Mouse (Mus musculus): ENCODE data around the gene Sytl2. TPM values are rescaled to one million over a fixed set of nuclear protein-coding genes. Genes with fewer than 3 reads are reported as not detected.

Sytl2 gene
- 21.9 TPM for polyA plus RNA-seq (2012; fragmentation: generic; extraction: Trizol)
- long read RNA-seq, experiment 1, partial matches to known transcripts, result 1 of 9 reads
- long read RNA-seq, experiment 1, other reads (novel, unspliced or antisense), result 8 of 9 reads
- long read RNA-seq, experiment 2, full-length matches to known transcripts, result 1 of 70 reads
- long read RNA-seq, experiment 2, partial matches to known transcripts, result 4 of 70 reads
- long read RNA-seq, experiment 2, other reads (novel, unspliced or antisense), result 65 of 70 reads

DNA sequence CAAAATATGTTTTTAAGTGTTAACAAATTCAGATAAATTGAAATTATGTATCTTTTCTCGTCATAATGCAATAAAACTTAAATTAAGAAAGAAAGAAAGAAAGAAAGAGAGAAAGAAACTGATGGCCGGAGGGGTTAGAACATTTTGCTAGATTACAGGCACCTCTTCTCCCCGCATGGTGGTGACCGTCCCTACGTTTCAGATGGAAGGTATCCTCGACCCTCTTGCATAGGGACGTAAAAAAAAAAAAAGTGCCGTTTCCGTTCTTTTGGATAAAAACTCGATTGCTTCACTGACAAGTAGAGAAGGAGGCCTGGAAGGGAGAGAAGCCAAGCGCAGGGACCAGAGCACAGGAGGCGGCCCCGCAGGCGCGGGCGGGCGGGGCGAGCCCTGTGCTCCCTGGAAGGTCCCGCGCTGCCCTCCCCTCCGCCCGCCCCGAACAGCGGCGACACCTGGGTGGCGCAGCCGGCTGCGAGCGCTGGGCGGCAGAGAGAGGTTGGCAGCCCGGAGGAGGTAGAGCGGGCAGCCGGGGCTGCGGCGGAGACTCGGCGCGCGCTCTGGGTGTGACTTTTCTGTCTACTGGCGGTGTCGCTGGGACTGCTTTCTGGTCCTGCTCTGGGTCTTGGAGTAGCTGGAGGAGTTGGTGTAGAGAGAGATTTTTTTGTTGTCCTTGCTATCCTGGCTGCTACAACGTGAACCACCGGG lies at the start of gene Sytl2:
Sytl2 (plus strand) TSS at position 311 of the 705 bp plus-strand sequence.
- Histone ChIP-seq H3ac (ENCODE audit: control insufficient read depth, insufficient read length, low read depth) (peak within 1 kb of the TSS; percentile 85), H3K27me3 (ENCODE audit: control insufficient read depth, insufficient read depth, insufficient read length) (no peaks in the 10 kb centered on the region), H3K36me3 (ENCODE audit: control insufficient read depth, insufficient read depth) (no peaks in the 10 kb centered on the region), H3K79me3 (ENCODE audit: low read depth) (peaks cover 10% of the 10 kb centered on the region), H3K79me2 (ENCODE audit: control insufficient read depth, insufficient read depth) (peaks cover 16% of the 10 kb centered on the region), H3K4me3 (ENCODE audit: insufficient read depth, poor library complexity, severe bottlenecking) (peak within 1 kb of the TSS; percentile 42)
- TF ChIP-seq MAX (IDR thresholded peaks at IDR 0.05), result no peak
- TF ChIP-seq MYOD1 (IDR thresholded peaks at IDR 0.05; ENCODE audit: control insufficient read depth, insufficient read length, low read depth), result no peak
- TF ChIP-seq CEBPB (IDR thresholded peaks at IDR 0.05; ENCODE audit: low read depth), result no peak
- TF ChIP-seq FOSL1 (IDR thresholded peaks at IDR 0.05; ENCODE audit: insufficient read depth, low read length, poor library complexity, severe bottlenecking), result no peak
- no peak for TF ChIP-seq CTCF (IDR thresholded peaks at IDR 0.05; ENCODE audit: control insufficient read depth, insufficient read depth, insufficient read length)
- no peak for TF ChIP-seq USF1 (IDR thresholded peaks at IDR 0.05; ENCODE audit: low read depth)
- TF ChIP-seq MYOG (IDR thresholded peaks at IDR 0.05; ENCODE audit: control insufficient read depth, extremely low read depth, insufficient read length), result no peak

DNA sequence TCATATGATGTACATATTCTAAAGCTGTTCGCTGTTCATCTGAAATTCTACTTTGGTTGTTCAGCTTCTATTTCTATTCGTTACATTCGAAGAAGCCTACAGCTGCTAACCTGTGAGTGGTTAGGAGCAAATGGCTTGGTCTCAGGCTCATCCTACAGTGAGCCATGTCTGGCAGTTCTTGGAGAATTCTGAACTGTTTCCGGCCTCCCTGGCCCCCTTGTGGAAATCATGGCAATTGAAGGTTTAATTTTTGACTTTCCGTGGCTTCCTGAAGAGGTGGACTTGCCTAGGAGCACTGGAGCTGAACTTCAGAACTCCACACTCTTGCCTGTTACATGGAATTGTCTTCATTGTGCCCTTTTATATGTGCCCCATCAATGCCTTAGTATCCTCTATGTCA lies 49.1 kb upstream of the Sytl2 start:
- Histone ChIP-seq H3K79me2 (ENCODE audit: control insufficient read depth, insufficient read depth) (no peaks in the 10 kb centered on the region), H3K27me3 (ENCODE audit: control insufficient read depth, insufficient read depth, insufficient read length) (no peaks in the 10 kb centered on the region), H3K4me3 (ENCODE audit: insufficient read depth, poor library complexity, severe bottlenecking) (no peak overlapping the region), H3K36me3 (ENCODE audit: control insufficient read depth, insufficient read depth) (no peaks in the 10 kb centered on the region), H3K79me3 (ENCODE audit: low read depth) (no peaks in the 10 kb centered on the region), H3ac (ENCODE audit: control insufficient read depth, insufficient read length, low read depth) (no peak overlapping the region)
- TF ChIP-seq CTCF (IDR thresholded peaks at IDR 0.05; ENCODE audit: control insufficient read depth, insufficient read depth, insufficient read length) (no peak), MYOG (IDR thresholded peaks at IDR 0.05; ENCODE audit: control insufficient read depth, extremely low read depth, insufficient read length) (no peak), MYOD1 (IDR thresholded peaks at IDR 0.05; ENCODE audit: control insufficient read depth, insufficient read length, low read depth) (no peak)

DNA sequence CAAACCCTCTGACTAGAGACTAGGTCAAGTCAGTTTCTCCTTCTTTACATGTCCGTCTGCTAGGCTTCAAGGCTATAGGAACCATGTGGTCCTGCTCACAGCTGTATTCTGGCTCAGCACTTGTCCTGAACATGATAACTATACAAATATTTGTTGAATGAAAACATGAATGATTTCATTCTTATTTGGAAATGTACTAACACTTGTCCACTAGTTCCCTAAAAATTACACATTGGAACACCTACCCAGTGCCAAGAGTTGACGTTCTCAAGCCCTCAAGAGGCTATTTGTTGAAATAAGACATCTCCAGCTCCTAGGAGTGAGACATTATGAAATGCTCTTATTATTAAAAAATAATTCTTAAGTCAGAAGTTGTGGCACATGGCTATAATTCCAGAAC lies 43.4 kb upstream of the Sytl2 start:
- Histone ChIP-seq H3K79me2 (ENCODE audit: control insufficient read depth, insufficient read depth) (no peaks in the 10 kb centered on the region), H3K27me3 (ENCODE audit: control insufficient read depth, insufficient read depth, insufficient read length) (no peaks in the 10 kb centered on the region), H3K36me3 (ENCODE audit: control insufficient read depth, insufficient read depth) (no peaks in the 10 kb centered on the region), H3ac (ENCODE audit: control insufficient read depth, insufficient read length, low read depth) (no peak overlapping the region), H3K79me3 (ENCODE audit: low read depth) (no peaks in the 10 kb centered on the region), H3K4me3 (ENCODE audit: insufficient read depth, poor library complexity, severe bottlenecking) (no peak overlapping the region)
- no peak for TF ChIP-seq USF1 (IDR thresholded peaks at IDR 0.05; ENCODE audit: low read depth)
- no peak for TF ChIP-seq FOSL1 (IDR thresholded peaks at IDR 0.05; ENCODE audit: insufficient read depth, low read length, poor library complexity, severe bottlenecking)

DNA sequence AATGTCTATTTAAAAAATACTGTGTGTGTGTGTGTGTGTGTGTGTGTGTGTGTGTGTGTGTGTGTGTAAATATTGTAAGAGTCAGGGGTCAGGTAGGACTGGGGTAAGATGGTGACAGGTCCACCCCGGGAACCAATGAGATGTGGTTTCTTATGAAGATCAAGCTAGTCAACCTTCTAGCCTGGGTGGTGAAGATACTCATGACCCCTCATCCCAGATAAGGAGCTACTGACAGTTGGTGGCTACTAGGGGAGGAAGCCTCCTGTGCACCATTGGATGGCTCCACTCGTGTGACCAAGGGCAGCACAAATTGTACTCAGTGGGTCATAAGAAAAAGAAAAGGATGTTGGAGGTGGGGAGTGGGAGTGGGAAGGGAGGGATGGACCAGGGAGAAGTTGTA lies 42.2 kb upstream of the Sytl2 start:
- Histone ChIP-seq H3K79me3 (ENCODE audit: low read depth) (no peaks in the 10 kb centered on the region), H3K27me3 (ENCODE audit: control insufficient read depth, insufficient read depth, insufficient read length) (no peaks in the 10 kb centered on the region), H3K79me2 (ENCODE audit: control insufficient read depth, insufficient read depth) (no peaks in the 10 kb centered on the region), H3ac (ENCODE audit: control insufficient read depth, insufficient read length, low read depth) (no peak overlapping the region), H3K36me3 (ENCODE audit: control insufficient read depth, insufficient read depth) (no peaks in the 10 kb centered on the region), H3K4me3 (ENCODE audit: insufficient read depth, poor library complexity, severe bottlenecking) (no peak overlapping the region)
- TF ChIP-seq FOSL1 (IDR thresholded peaks at IDR 0.05; ENCODE audit: insufficient read depth, low read length, poor library complexity, severe bottlenecking), result no peak
- no peak for TF ChIP-seq CTCF (IDR thresholded peaks at IDR 0.05; ENCODE audit: control insufficient read depth, insufficient read depth, insufficient read length)
- TF ChIP-seq MYOG (IDR thresholded peaks at IDR 0.05; ENCODE audit: control insufficient read depth, extremely low read depth, insufficient read length), result no peak
- TF ChIP-seq USF1 (IDR thresholded peaks at IDR 0.05; ENCODE audit: low read depth), result no peak
- TF ChIP-seq MYOD1 (IDR thresholded peaks at IDR 0.05; ENCODE audit: control insufficient read depth, insufficient read length, low read depth), result no peak
- no peak for TF ChIP-seq MAX (IDR thresholded peaks at IDR 0.05)

DNA sequence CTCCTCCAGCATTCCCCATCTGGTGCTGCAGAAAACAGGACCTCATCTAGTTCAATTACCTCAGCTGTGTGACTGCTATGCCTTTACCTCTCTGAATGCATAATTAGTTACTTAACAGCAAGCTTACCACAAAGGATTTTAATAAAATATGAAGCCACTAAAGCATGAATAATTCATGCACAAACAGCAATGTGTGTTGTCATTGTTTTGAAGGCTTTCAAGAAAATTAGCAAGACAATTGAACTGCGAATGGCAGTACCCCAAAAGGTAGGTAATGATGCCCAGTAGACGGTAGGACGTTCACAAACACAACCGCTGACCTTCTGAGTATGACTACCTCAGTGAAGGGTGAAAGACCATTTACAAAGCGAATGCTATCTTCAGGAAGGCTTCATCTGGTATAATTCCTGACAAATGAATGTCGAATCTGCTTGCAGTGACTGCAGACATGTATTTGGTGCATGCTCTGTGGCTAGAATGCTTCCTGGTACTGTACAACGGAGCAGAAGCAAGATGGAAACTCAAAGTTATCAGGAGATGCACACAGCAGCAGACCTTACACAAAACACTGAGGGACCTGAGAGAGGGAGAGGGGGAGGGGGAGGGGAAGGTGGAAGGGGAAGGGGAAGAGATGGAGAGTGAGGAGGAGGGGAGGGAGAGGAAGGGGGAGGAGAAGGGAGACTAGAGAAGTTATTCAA lies 40.0 kb upstream of the Sytl2 start:
- no peaks in the 10 kb centered on the region for H3K36me3 ChIP-seq (ENCODE audit: control insufficient read depth, insufficient read depth)
- H3K4me3 ChIP-seq (ENCODE audit: insufficient read depth, poor library complexity, severe bottlenecking), result no peak overlapping the region
- TF ChIP-seq USF1 (IDR thresholded peaks at IDR 0.05; ENCODE audit: low read depth) (no peak), MYOD1 (IDR thresholded peaks at IDR 0.05; ENCODE audit: control insufficient read depth, insufficient read length, low read depth) (no peak), MAX (IDR thresholded peaks at IDR 0.05) (no peak), MYOG (IDR thresholded peaks at IDR 0.05; ENCODE audit: control insufficient read depth, extremely low read depth, insufficient read length) (no peak), CEBPB (IDR thresholded peaks at IDR 0.05; ENCODE audit: low read depth) (no peak), FOSL1 (IDR thresholded peaks at IDR 0.05; ENCODE audit: insufficient read depth, low read length, poor library complexity, severe bottlenecking) (no peak), CTCF (IDR thresholded peaks at IDR 0.05; ENCODE audit: control insufficient read depth, insufficient read depth, insufficient read length) (no peak)
- H3ac ChIP-seq (ENCODE audit: control insufficient read depth, insufficient read length, low read depth), result no peak overlapping the region
- no peaks in the 10 kb centered on the region for H3K79me3 ChIP-seq (ENCODE audit: low read depth)
- H3K79me2 ChIP-seq (ENCODE audit: control insufficient read depth, insufficient read depth), result no peaks in the 10 kb centered on the region
- H3K27me3 ChIP-seq (ENCODE audit: control insufficient read depth, insufficient read depth, insufficient read length), result no peaks in the 10 kb centered on the region

Measured in C2C12 (cell line).